ENCODE assay signal across 8 mouse cellular contexts in the genomic region with DNA sequence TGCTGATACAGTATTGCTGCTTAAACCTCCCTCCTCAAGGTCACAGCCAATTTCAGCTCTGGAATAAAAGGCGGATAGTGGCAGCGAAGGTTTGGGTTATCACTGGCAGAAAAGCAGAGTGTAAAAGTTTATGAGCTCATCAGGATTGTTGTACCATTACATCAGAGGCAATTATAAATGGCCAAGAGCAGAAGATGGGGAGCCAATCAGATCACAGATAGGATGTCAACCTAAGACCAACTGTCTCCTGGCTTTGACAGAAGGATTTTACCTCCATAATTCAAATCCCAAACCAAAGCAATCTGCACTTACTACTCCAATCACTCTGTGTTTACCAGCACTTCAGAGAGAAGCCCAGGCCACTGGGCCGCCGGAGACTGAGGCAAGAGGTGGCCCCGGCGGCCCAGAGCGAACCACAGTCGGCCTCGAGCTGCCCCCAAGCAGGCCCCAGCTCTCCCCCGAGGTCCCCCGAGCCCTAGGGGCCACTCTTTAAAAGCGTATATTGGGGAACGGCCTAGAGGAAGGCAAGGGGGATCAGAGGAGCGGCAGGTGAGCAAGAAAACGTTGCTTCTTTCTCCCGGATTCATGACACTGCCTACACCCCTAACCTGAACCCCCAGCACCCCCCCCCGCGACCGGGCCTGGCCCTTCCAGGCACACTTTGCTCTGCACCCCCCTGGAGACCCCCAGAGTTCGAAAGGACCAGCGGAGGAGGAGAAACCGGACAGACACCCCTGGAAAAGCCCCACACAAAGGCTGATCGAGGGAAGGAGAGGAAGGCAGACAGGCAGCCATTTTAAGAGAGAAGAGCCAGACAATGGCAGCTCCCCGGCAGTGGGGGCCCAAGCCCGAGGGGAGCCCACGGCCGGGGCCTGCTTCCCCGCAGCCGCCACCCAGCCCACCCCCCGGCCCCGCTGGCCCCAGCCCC. TPM values are rescaled to one million over a fixed set of nuclear protein-coding genes. Genes with fewer than 3 reads are reported as not detected.
DNase-seq lines count a peak whose midpoint lies in the region; ATAC-seq and TF ChIP-seq lines count a peak whose summit lies in the region.

No protein-coding gene starts in this region.

- H3K4me2 ChIP-seq in CH12.LX (ENCODE audit: insufficient read depth, low read depth, poor library complexity, severe bottlenecking) = peak overlapping the region; percentile 66
- H3K4me2 ChIP-seq in embryonic facial prominence, embryonic 14.5 days (ENCODE audit: low read depth, low read length) = peak overlapping the region; percentile 94
- peak overlapping the region; percentile 88 for H3K4me2 ChIP-seq in heart, embryonic 13.5 days
- H3K4me2 ChIP-seq in kidney, postnatal 0 days (ENCODE audit: low read length) = peak overlapping the region; percentile 84
- H3K4me2 ChIP-seq in liver, embryonic 16.5 days (ENCODE audit: low read depth, low read length) = peak overlapping the region; percentile 100
- peak overlapping the region; percentile 91 for H3K4me2 ChIP-seq in neural tube, embryonic 14.5 days (ENCODE audit: low read depth, low read length)

- dilution Hi-C loops in CH12.LX (cut with MboI; ENCODE audit: extremely low pct_ligation_motif_present, extremely low pct_unique_long_range_greater_than_20kb, low sequenced_read_pairs) = no loop called here

- WGBS in embryonic facial prominence, embryonic 14.5 days = under 1% methylated on average over 26 of the region's 31 CpGs
- WGBS in heart, embryonic 13.5 days = under 1% methylated on average over 30 of the region's 31 CpGs
- under 1% methylated on average over 23 of the region's 31 CpGs for WGBS in kidney, postnatal 0 days
- WGBS in liver, embryonic 16.5 days (ENCODE audit: insufficient replicate concordance) = 0% methylated on average over 31 of the region's 31 CpGs
- WGBS in neural tube, embryonic 14.5 days = under 1% methylated on average over 29 of the region's 31 CpGs

- ATAC-seq in embryonic facial prominence, embryonic 14.5 days (ENCODE audit: low read depth) = no peak
- ATAC-seq in heart, embryonic 13.5 days (ENCODE audit: extremely low read depth, insufficient number of reproducible peaks, low FRiP score, low TSS enrichment) = no peak
- no peak; the same call in 1 of the 2 replicates for ATAC-seq in kidney, postnatal 0 days (replicated peaks; ENCODE audit: low FRiP score, low read depth)
- no peak for ATAC-seq in liver, embryonic 16.5 days (ENCODE audit: low read depth)
- no peak for ATAC-seq in neural tube, embryonic 14.5 days (ENCODE audit: low read depth)

- no peak for TF ChIP-seq POLR2A in CH12.LX (IDR thresholded peaks at IDR 0.05; ENCODE audit: low read depth, low read length)

- peak overlapping the region; percentile 90 for H3K27ac ChIP-seq in CH12.LX (ENCODE audit: insufficient read depth, low read depth)
- peak overlapping the region; percentile 100 for H3K27ac ChIP-seq in embryonic facial prominence, embryonic 14.5 days (replicated peaks; ENCODE audit: low read depth, low read length)
- peak overlapping the region; percentile 100 for H3K27ac ChIP-seq in heart, embryonic 13.5 days (replicated peaks)
- peak overlapping the region; percentile 100 for H3K27ac ChIP-seq in kidney, postnatal 0 days
- peak overlapping the region; percentile 100 for H3K27ac ChIP-seq in liver, embryonic 16.5 days (ENCODE audit: low read length)
- peak overlapping the region; percentile 100 for H3K27ac ChIP-seq in neural tube, embryonic 14.5 days (ENCODE audit: low read depth, low read length)

- H3K4me3 ChIP-seq in CH12.LX (replicated peaks in 1 of 3; ENCODE audit: low read depth in 2 of 3, low read length in 2 of 3, poor library complexity in 1 of 3) = peak overlapping the region; percentile 80 to 98 (median 82)
- peak overlapping the region; percentile 100 for H3K4me3 ChIP-seq in embryonic facial prominence, embryonic 14.5 days (ENCODE audit: low read depth, low read length)
- H3K4me3 ChIP-seq in heart, embryonic 13.5 days = peak overlapping the region; percentile 100
- H3K4me3 ChIP-seq in kidney, postnatal 0 days (replicated peaks; ENCODE audit: low read depth, low read length) = peak overlapping the region; percentile 100
- H3K4me3 ChIP-seq in liver, embryonic 16.5 days (ENCODE audit: low read depth, low read length) = peak overlapping the region; percentile 99
- H3K4me3 ChIP-seq in neural tube, embryonic 14.5 days (ENCODE audit: low read depth, low read length) = peak overlapping the region; percentile 100

- H3K27me3 ChIP-seq in CH12.LX (replicated peaks) = no peaks in the 10 kb centered on the region
- H3K27me3 ChIP-seq in embryonic facial prominence, embryonic 14.5 days (replicated peaks; ENCODE audit: control insufficient read depth, insufficient read depth, low read length) = no peaks in the 10 kb centered on the region
- H3K27me3 ChIP-seq in heart, embryonic 13.5 days (replicated peaks) = no peaks in the 10 kb centered on the region
- no peaks in the 10 kb centered on the region for H3K27me3 ChIP-seq in kidney, postnatal 0 days (ENCODE audit: insufficient read depth, low read length)
- no peaks in the 10 kb centered on the region for H3K27me3 ChIP-seq in liver, embryonic 16.5 days (ENCODE audit: control insufficient read depth, insufficient read depth, low read depth, low read length)
- no peaks in the 10 kb centered on the region for H3K27me3 ChIP-seq in neural tube, embryonic 14.5 days (ENCODE audit: control insufficient read depth, insufficient read depth, low read length)

- peaks cover 7 to 27% of the 10 kb centered on the region in 2 experiments for H3K36me3 ChIP-seq in CH12.LX (replicated peaks in 1 of 2; ENCODE audit: control insufficient read depth in 1 of 2, insufficient read depth in 1 of 2, low read length in 1 of 2)
- H3K36me3 ChIP-seq in embryonic facial prominence, embryonic 14.5 days (ENCODE audit: control insufficient read depth, insufficient read depth, low read length) = peaks cover 10% of the 10 kb centered on the region
- peaks cover 23% of the 10 kb centered on the region for H3K36me3 ChIP-seq in heart, embryonic 13.5 days
- no peaks in the 10 kb centered on the region for H3K36me3 ChIP-seq in kidney, postnatal 0 days (ENCODE audit: insufficient read depth, low read length)
- H3K36me3 ChIP-seq in liver, embryonic 16.5 days (ENCODE audit: control insufficient read depth, insufficient read depth) = peaks cover 9% of the 10 kb centered on the region; the same call in 1 of the 2 replicates
- no peaks in the 10 kb centered on the region for H3K36me3 ChIP-seq in neural tube, embryonic 14.5 days (ENCODE audit: control insufficient read depth, insufficient read depth, low read length)

- H3K79me2 ChIP-seq in CH12.LX (replicated peaks; ENCODE audit: control insufficient read depth, extremely low read depth, insufficient read depth, poor library complexity, severe bottlenecking) = peaks cover 83% of the 10 kb centered on the region

- H3K9me3 ChIP-seq in CH12.LX (replicated peaks; ENCODE audit: low read length) = peaks cover 5% of the 10 kb centered on the region
- no peaks in the 10 kb centered on the region for H3K9me3 ChIP-seq in embryonic facial prominence, embryonic 14.5 days (ENCODE audit: control insufficient read depth, low read length)
- H3K9me3 ChIP-seq in heart, embryonic 13.5 days = no peaks in the 10 kb centered on the region
- H3K9me3 ChIP-seq in kidney, postnatal 0 days (replicated peaks; ENCODE audit: low read length) = no peaks in the 10 kb centered on the region
- H3K9me3 ChIP-seq in liver, embryonic 16.5 days (replicated peaks; ENCODE audit: control insufficient read depth, low read length) = no peaks in the 10 kb centered on the region
- H3K9me3 ChIP-seq in neural tube, embryonic 14.5 days (ENCODE audit: control insufficient read depth, low read length) = no peaks in the 10 kb centered on the region

- in situ Hi-C loops in CH12.LX (cut with MboI; ENCODE audit: low pct_ligation_motif_present, low pct_unique_long_range_greater_than_20kb, low sequenced_read_pairs) = loop anchor here (10.0 kb wide), 1 partner anchor 77 kb away; a partner anchor contains a TSS

- peak; percentile 71 for DNase-seq in CH12.LX (ENCODE audit: extremely low read depth)
- DNase-seq in adrenal gland, postnatal 36 days = peak; percentile 44 to 45
- peak; percentile 93 for DNase-seq in embryonic facial prominence, embryonic 14.5 days (ENCODE audit: low spot score)
- peak; percentile 96 for DNase-seq in kidney, postnatal 0 days (ENCODE audit: low spot score)
- peak; percentile 56 for DNase-seq in thymus, postnatal 25 days

- peaks cover 9 to 44% of the 10 kb centered on the region in 2 experiments for H3K4me1 ChIP-seq in CH12.LX (ENCODE audit: control insufficient read depth in 1 of 2, insufficient read depth in 2 of 2)
- peaks cover 36% of the 10 kb centered on the region for H3K4me1 ChIP-seq in embryonic facial prominence, embryonic 14.5 days (ENCODE audit: control insufficient read depth, insufficient read depth, low read length)
- H3K4me1 ChIP-seq in heart, embryonic 13.5 days = peaks cover 60% of the 10 kb centered on the region
- peaks cover 27% of the 10 kb centered on the region for H3K4me1 ChIP-seq in kidney, postnatal 0 days (replicated peaks; ENCODE audit: insufficient read depth, low read length)
- peaks cover 52% of the 10 kb centered on the region for H3K4me1 ChIP-seq in liver, embryonic 16.5 days (ENCODE audit: control insufficient read depth, low read depth, low read length)
- peaks cover 40% of the 10 kb centered on the region for H3K4me1 ChIP-seq in neural tube, embryonic 14.5 days (ENCODE audit: control insufficient read depth, insufficient read depth, low read length)

- peak overlapping the region; percentile 100 for H3K9ac ChIP-seq in CH12.LX (ENCODE audit: insufficient read depth, low read depth)
- H3K9ac ChIP-seq in embryonic facial prominence, embryonic 14.5 days (ENCODE audit: low read depth, low read length) = peak overlapping the region; percentile 100
- peak overlapping the region; percentile 100 for H3K9ac ChIP-seq in heart, embryonic 13.5 days
- peak overlapping the region; percentile 100 for H3K9ac ChIP-seq in kidney, postnatal 0 days (ENCODE audit: low read depth, low read length)
- H3K9ac ChIP-seq in liver, embryonic 16.5 days (ENCODE audit: low read depth, low read length) = peak overlapping the region; percentile 100
- H3K9ac ChIP-seq in neural tube, embryonic 14.5 days (replicated peaks; ENCODE audit: low read depth, low read length) = peak overlapping the region; percentile 100

- no peak for TF ChIP-seq RAD21 in CH12.LX (IDR thresholded peaks at IDR 0.05; ENCODE audit: low read depth, low read length)

- TF ChIP-seq CTCF in CH12.LX (conservative IDR thresholded peaks at IDR 0.05 in 1 of 2, IDR thresholded peaks at IDR 0.05 in 1 of 2; ENCODE audit: low read depth in 2 of 2, low read length in 2 of 2) = no peak
- no peak for TF ChIP-seq CTCF in kidney, postnatal 0 days (IDR thresholded peaks at IDR 0.05; ENCODE audit: low read depth)

- peak; percentile 12; the same call in 1 of the 2 replicates for TF ChIP-seq EP300 in CH12.LX (IDR thresholded peaks at IDR 0.05; ENCODE audit: low read length)

RNA-seq across cellular contexts. Expression of a gene that starts 4.8 kb away (rescaled TPM):
- total RNA-seq in CH12.LX (2012; rRNA removed) (17.9 and 19.1 TPM in 2 replicates), CH12.LX (2014; rRNA removed) (4.7 and 6.4 TPM in 2 replicates)
- 36.3 and 47.1 TPM in 2 replicates for polyA plus RNA-seq in CH12.LX (2012; ENCODE audit: insufficient read length, low read depth)
- 10 to 100 TPM; 51.8 to 54.7 TPM for total RNA-seq in adrenal gland, postnatal 36 days (2021)
- polyA plus RNA-seq in embryonic facial prominence, embryonic 14.5 days (2014; fragmentation: Nextera tagmentation; extraction: Ambion mirVana) = 29.1 and 29.6 TPM in 2 replicates
- 21.1 and 21.2 TPM in 2 replicates for polyA plus RNA-seq in heart, embryonic 13.5 days (2015; fragmentation: Nextera tagmentation; extraction: Ambion mirVana)
- 17.9 and 19.3 TPM in 2 replicates for polyA plus RNA-seq in kidney, postnatal 0 days (2015; fragmentation: Nextera tagmentation; extraction: Ambion mirVana)
- polyA plus RNA-seq in liver, embryonic 16.5 days (2015; fragmentation: Nextera tagmentation; extraction: Ambion mirVana) = 7.6 and 7.9 TPM in 2 replicates
- 40.6 and 45.6 TPM in 2 replicates for polyA plus RNA-seq in neural tube, embryonic 14.5 days (2014; fragmentation: Nextera tagmentation; extraction: Ambion mirVana)

Comparison
In these comparisons a context has a peak if more than half of its experiments do, and no peak if none do; other contexts are left out.
1. DNase-seq: peak in every context shown above with its lines; median percentile 96 in kidney, postnatal 0 days; 93 in embryonic facial prominence, embryonic 14.5 days; 71 in CH12.LX; 56 in thymus, postnatal 25 days; 44 in adrenal gland, postnatal 36 days.